Mouse (Mus musculus) embryonic facial prominence, embryonic 12.5 days (tissue): ENCODE results near the gene Inf2. TPM values are rescaled to one million over a fixed set of nuclear protein-coding genes. Genes with fewer than 3 reads are reported as not detected.

Source experiments
- ATAC-seq: fragments of 200-750 bp; cut with Nextera tagmentation; 2 replicates; pipeline ENCODE4 v1.8.0; 2017; ENCODE audit not compliant: insufficient number of reproducible peaks, insufficient read depth, low FRiP score, low TSS enrichment
- H3K27ac ChIP-seq: fragments of 300-500 bp; sonication (generic); 2 replicates; pipeline ENCODE4 v1.5.1; 2016; ENCODE audit warnings: mild to moderate bottlenecking
- H3K27me3 ChIP-seq: fragments of 300-500 bp; sonication (generic); 2 replicates; pipeline ENCODE4 v1.6.1; 2016; ENCODE audit warnings: mild to moderate bottlenecking, moderate library complexity
- H3K36me3 ChIP-seq: fragments of 300-500 bp; sonication (generic); 2 replicates; pipeline ENCODE4 v1.6.1; 2016; ENCODE audit warnings: mild to moderate bottlenecking
- H3K4me1 ChIP-seq: fragments of 300-500 bp; sonication (generic); 2 replicates; pipeline ENCODE4 v1.6.1; 2016
- H3K4me2 ChIP-seq: fragments of 300-500 bp; sonication (generic); replicated peaks from 2 replicates; pipeline ENCODE4 v1.6.1; 2016; ENCODE audit warnings: mild to moderate bottlenecking, moderate library complexity
- H3K4me3 ChIP-seq: fragments of 300-500 bp; sonication (generic); 2 replicates; pipeline ENCODE4 v1.5.1; 2016; ENCODE audit warnings: mild to moderate bottlenecking
- H3K9ac ChIP-seq: fragments of 300-500 bp; sonication (generic); 2 replicates; pipeline ENCODE4 v1.6.1; 2016; ENCODE audit warnings: mild to moderate bottlenecking, moderate library complexity
- H3K9me3 ChIP-seq: fragments of 300-500 bp; sonication (generic); 2 replicates; pipeline ENCODE4 v1.6.1; 2016; ENCODE audit warnings: mild to moderate bottlenecking, moderate library complexity
- WGBS: fragments of 180-500 bp; shearing (Covaris S2); methylation state at CpG from one replicate; pipeline ENCODE4 v1.1.7; 2016; 5-methylcytosine and 5-hydroxymethylcytosine counted together
- polyA plus RNA-seq: library from polyadenylated mRNA; unstranded; fragments of >200 nt; fragmentation: Nextera tagmentation; extraction: Ambion mirVana; gene quantifications from 2 replicates; pipeline ENCODE4 v1.2.1, GENCODE M21; 2016

Gene Inf2
- polyA plus RNA-seq, 1 experiment from 2014 or later = 3.1 TPM

- Histone ChIP-seq H3K27me3 (peaks cover 47% of the 10 kb centered on the region), H3K4me3 (peak overlapping the region; percentile 51), H3K4me1 (peaks cover 21% of the 10 kb centered on the region), H3K36me3 (no peaks in the 10 kb centered on the region), H3K4me2 (peak overlapping the region; percentile 97), H3K9me3 (no peaks in the 10 kb centered on the region), H3K27ac (no peak overlapping the region), H3K9ac (peak overlapping the region; percentile 72; the same call in 1 of the 2 replicates)
- WGBS = 22% methylated on average over 13 of the region's 13 CpGs
- no peak for ATAC-seq
Observed at GRCm38 (mm10) chr12:112618981-112619685, 30.5 kb downstream of the Inf2 start.

- Histone ChIP-seq H3K4me2 (peak within 1 kb of the TSS; percentile 97), H3K9ac (peak within 1 kb of the TSS; percentile 72), H3K9me3 (no peaks in the 10 kb centered on the region), H3K36me3 (no peaks in the 10 kb centered on the region), H3K27ac (no peak within 1 kb of the TSS), H3K4me1 (peaks cover 25% of the 10 kb centered on the region), H3K4me3 (peak within 1 kb of the TSS; percentile 51), H3K27me3 (peaks cover 47% of the 10 kb centered on the region)
- ATAC-seq = peak; percentile 45; the same call in 1 of the 2 replicates
- under 1% methylated on average over 34 of the region's 56 CpGs for WGBS
Observed at GRCm38 (mm10) chr12:112619686-112620353, 31.2 kb downstream of the Inf2 start, which contains the start of gene Adssl1. Adssl1 (plus strand) TSS chr12:112620045.

DNA sequence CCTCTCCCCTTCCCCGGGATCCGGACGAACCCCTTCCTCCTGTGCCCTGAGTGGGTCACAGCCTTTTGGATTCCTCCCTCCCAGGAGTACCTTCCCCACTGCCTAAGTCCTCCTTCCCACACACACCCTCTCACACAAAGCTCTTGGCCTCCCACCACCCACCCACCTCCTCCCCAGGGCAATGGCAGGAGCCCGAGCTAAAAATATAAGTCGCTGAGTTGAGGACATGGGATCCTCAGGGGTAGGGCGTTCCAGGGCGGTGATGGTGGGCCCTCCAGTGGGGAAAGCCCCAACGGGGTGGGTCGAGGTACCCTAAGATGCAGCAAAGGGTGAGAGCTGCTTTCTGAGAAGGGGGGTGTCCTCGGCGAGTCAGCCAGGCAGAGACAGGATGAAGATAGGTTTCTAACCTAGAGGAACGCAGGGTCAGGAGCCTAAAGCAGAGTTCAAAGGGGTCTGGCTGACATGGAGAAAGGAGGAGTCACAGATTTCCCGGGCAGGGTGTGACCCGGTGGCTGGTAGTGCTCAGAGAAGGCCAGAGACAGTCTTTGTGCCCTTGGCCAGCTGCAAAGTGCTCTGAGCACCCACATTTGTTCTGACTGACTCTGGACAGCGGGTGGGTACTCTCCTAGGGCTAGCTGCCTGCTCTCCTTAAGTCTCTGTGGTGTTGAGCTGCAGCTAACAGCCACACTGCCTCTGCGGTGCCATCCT is 31.9 kb downstream of the Inf2 start:
- Histone ChIP-seq H3K9me3 (no peaks in the 10 kb centered on the region), H3K4me3 (peak overlapping the region; percentile 51), H3K36me3 (no peaks in the 10 kb centered on the region), H3K4me2 (peak overlapping the region; percentile 97), H3K4me1 (peaks cover 25% of the 10 kb centered on the region), H3K27ac (no peak overlapping the region), H3K9ac (peak overlapping the region; percentile 72), H3K27me3 (peaks cover 47% of the 10 kb centered on the region)
- WGBS = 17% methylated on average over 14 of the region's 16 CpGs
- no peak for ATAC-seq

- Histone ChIP-seq H3K9me3 (no peaks in the 10 kb centered on the region), H3K36me3 (no peaks in the 10 kb centered on the region), H3K4me1 (peaks cover 25% of the 10 kb centered on the region), H3K9ac (no peak overlapping the region), H3K27me3 (peaks cover 47% of the 10 kb centered on the region), H3K4me3 (no peak overlapping the region), H3K27ac (no peak overlapping the region), H3K4me2 (no peak overlapping the region)
- WGBS = 83% methylated on average over 3 of the region's 3 CpGs
- ATAC-seq = no peak
Observed at GRCm38 (mm10) chr12:112621900-112622299, 33.3 kb downstream of the Inf2 start.

DNA sequence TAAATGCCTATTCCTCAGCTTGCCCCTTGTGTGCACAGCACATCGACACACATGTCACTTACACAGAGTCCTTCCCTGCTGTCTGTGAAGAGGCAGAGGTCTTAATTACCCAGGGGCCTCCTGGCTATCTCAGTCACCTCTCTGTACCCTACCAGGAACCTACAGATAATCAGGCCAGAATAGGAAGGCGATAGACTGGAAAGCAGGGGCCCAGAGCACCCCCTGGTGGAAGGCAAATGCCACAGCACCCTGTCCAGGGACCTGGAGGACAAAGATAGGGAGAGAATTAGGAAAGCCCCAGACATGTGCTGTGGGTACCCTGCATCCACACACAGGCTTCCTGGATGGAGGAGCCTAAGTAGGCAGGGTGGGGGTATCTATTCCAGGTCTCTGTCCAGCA is 35.2 kb downstream of the Inf2 start:
- Histone ChIP-seq H3K9me3 (no peaks in the 10 kb centered on the region), H3K4me3 (no peak overlapping the region), H3K9ac (no peak overlapping the region), H3K27ac (no peak overlapping the region), H3K4me2 (no peak overlapping the region), H3K4me1 (peaks cover 23% of the 10 kb centered on the region), H3K27me3 (peaks cover 38% of the 10 kb centered on the region), H3K36me3 (no peaks in the 10 kb centered on the region)
- WGBS = 22% methylated on average over 2 of the region's 2 CpGs
- ATAC-seq = no peak

DNA sequence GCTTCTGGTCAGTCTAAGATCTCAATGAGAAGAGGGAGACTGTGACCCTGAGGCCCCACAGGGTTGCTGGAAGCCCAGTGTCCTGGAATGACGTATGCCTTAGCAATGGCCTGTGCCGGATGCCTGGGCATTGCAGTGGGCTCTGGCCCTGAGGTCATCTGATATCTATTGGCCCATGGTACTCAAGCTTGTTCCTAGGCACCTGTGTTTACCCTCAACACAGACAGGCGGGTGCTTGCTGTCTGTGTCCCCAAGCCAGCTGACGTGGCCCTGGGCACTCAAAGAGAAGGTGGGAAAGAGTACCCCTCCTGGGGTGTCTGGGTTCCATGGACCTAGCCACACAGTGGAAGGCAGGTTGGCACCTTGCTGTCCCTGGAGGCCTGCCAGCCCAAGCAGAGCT is 37.1 kb downstream of the Inf2 start:
- no peaks in the 10 kb centered on the region for H3K9me3 ChIP-seq
- no peak overlapping the region for H3K9ac ChIP-seq
- no peaks in the 10 kb centered on the region for H3K36me3 ChIP-seq
- WGBS = 83% methylated on average over 4 of the region's 4 CpGs
- no peak overlapping the region for H3K4me3 ChIP-seq
- H3K4me2 ChIP-seq = no peak overlapping the region
- no peak overlapping the region for H3K27ac ChIP-seq
- peaks cover 19% of the 10 kb centered on the region for H3K27me3 ChIP-seq
- H3K4me1 ChIP-seq = peaks cover 17% of the 10 kb centered on the region
- no peak for ATAC-seq

GRCm38 (mm10) chr12:112626455-112626854 is 37.9 kb downstream of the Inf2 start:
- Histone ChIP-seq H3K27ac (no peak overlapping the region), H3K4me1 (peaks cover 18% of the 10 kb centered on the region), H3K36me3 (no peaks in the 10 kb centered on the region), H3K4me2 (no peak overlapping the region), H3K4me3 (no peak overlapping the region), H3K9me3 (no peaks in the 10 kb centered on the region), H3K9ac (no peak overlapping the region), H3K27me3 (peaks cover 11% of the 10 kb centered on the region)
- 80% methylated on average over 6 of the region's 6 CpGs for WGBS
- no peak for ATAC-seq

DNA sequence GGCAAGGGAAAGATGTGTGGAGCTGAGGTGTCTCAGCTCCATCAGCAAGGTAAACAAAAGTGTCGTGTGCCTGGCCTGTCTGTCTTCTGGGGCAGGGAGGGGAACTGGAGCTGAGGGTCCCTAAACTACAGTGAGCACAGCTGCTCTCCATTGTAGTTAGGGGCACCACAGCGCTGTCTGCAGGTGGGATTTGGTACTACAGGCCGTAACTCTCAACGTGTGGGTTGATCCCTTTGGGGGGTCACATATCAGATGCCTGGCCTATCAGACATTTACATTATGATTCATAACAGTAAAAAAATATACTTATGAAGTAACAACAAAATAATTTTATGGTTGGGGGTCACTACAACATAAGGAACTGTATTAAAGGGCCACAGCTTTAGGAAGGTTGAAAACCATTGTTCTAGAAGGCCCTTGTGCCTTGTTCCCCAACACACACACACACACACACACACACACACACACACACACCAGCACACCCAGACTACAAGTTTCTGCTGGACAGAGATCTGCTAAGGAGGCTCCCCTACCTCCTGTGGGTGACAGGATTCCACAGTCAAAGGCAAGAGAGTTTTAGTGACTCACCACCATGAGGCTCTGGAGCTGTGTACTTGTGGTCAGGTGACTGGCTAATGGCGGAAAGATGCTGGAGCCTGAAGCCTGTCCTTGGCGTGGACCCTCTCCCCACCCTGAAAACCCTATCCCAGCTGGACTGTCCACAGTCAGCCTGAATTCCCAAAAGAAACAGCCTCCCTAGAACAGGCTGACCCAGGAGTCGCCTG is 38.7 kb downstream of the Inf2 start:
- Histone ChIP-seq H3K36me3 (no peaks in the 10 kb centered on the region), H3K4me1 (peaks cover 22% of the 10 kb centered on the region), H3K27ac (no peak overlapping the region), H3K4me3 (no peak overlapping the region), H3K9me3 (no peaks in the 10 kb centered on the region), H3K27me3 (0 out of 2 replicates have a peak, but pooled peaks cover 5% of the 10 kb centered on the region), H3K9ac (no peak overlapping the region), H3K4me2 (no peak overlapping the region)
- ATAC-seq = no peak
- 61% methylated on average over 7 of the region's 7 CpGs for WGBS

DNA sequence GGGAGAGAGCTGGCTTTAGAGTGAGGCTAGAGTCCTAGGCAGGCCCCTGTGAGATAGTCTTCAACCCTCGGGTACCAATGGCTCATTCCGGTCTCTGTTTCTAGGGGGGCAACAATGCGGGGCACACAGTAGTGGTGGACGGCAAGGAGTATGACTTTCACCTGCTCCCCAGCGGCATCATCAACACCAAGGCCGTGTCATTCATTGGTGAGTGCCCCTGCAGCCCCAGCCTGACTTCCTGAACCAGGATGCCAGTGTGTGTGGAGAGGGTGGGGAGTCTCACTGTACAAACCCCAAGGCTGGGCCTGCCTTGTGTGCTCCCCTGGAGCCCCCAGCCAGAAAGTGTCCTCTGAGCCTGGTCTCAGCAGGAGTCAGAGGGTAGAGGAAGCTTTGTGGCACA is 39.6 kb downstream of the Inf2 start:
- Histone ChIP-seq H3K9ac (0 out of 2 replicates have a peak overlapping the region, but pooled peaks have one; percentile 15), H3K4me1 (peaks cover 22% of the 10 kb centered on the region), H3K9me3 (no peaks in the 10 kb centered on the region), H3K4me3 (no peak overlapping the region), H3K4me2 (no peak overlapping the region), H3K27me3 (no peaks in the 10 kb centered on the region), H3K27ac (peak overlapping the region; percentile 13; the same call in 1 of the 2 replicates), H3K36me3 (no peaks in the 10 kb centered on the region)
- no peak for ATAC-seq
- 83% methylated on average over 6 of the region's 6 CpGs for WGBS

DNA sequence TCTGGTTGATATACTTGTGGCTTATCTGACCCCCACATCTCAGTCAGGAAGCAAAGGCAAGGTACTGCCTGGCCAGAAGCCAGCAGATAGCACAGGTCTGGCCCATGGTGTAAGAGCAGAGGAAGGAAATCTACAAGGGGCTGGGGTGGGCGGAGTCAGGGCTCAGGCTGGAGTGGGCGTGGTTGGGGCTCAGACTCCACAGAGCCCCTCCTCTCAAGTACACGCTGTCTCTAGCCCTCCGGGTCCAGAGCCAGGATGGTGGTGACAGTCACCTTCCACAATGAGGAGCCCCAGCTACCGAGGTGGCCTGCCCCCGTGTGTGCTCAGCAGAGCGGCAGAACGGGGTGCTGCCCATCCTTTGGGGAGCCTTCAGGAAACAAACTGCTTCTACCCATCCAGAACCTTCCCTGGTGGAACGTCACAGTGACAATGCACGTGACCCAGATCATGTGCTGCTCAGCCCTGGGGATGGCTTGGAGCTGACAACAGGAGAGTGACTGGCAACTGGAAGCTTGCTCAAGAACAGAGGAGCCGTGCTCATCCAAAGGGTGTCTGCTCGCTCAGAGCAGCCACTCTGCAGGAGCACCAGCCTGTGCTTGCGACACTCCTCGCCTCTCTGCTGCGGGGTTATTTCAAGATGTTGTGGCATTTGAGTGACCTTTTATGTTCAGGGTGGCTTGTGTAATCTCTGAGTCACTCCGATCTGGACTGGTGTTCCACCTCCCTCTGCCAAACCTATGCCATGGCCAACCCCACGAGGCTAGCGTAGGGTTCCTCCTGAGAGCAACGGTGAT is 40.5 kb downstream of the Inf2 start:
- no peaks in the 10 kb centered on the region for H3K9me3 ChIP-seq
- no peak overlapping the region for H3K9ac ChIP-seq
- peak; percentile 57 for ATAC-seq
- 35% methylated on average over 19 of the region's 19 CpGs for WGBS
- no peaks in the 10 kb centered on the region for H3K36me3 ChIP-seq
- no peaks in the 10 kb centered on the region for H3K27me3 ChIP-seq
- no peak overlapping the region for H3K27ac ChIP-seq
- H3K4me1 ChIP-seq = peaks cover 21% of the 10 kb centered on the region
- peak overlapping the region; percentile 55 for H3K4me2 ChIP-seq
- H3K4me3 ChIP-seq = peak overlapping the region; percentile 23
